Mouse (Mus musculus): ENCODE measurements around the gene Dnaja4. TPM values are rescaled to one million over a fixed set of nuclear protein-coding genes. Genes with fewer than 3 reads are reported as not detected.
"Not testable (repeated sequence)": the region's sequence is repeated elsewhere in the genome, so short reads cannot be mapped to it uniquely, and the experiment has no call there.

Dnaja4 gene
- polyA plus RNA-seq, 1 experiment from 2014 or later, result 5.5 TPM

GRCm38 (mm10) chr9:54691241-54691805 is 7.3 kb upstream of the Dnaja4 start:
- not testable (repeated sequence) for H3K27me3 ChIP-seq (ENCODE audit: control insufficient read depth, insufficient read depth, low read length); H3K27ac ChIP-seq (replicated peaks); ATAC-seq (ENCODE audit: low FRiP score, low TSS enrichment); H3K9me3 ChIP-seq (ENCODE audit: control insufficient read depth, low read length); H3K4me1 ChIP-seq (replicated peaks; ENCODE audit: control insufficient read depth, insufficient read depth); DNase-seq (ENCODE audit: low spot score); H3K36me3 ChIP-seq (ENCODE audit: control insufficient read depth, insufficient read depth, low read length)
- H3K9ac ChIP-seq (ENCODE audit: low read length), result 0 out of 2 replicates have a peak overlapping the region, but pooled peaks have one; percentile 8
- peak overlapping the region; percentile 53 for H3K4me2 ChIP-seq (replicated peaks; ENCODE audit: low read depth)
- WGBS, result 4% methylated on average over 31 of the region's 31 CpGs
- H3K4me3 ChIP-seq (ENCODE audit: low read depth, low read length), result peak overlapping the region; percentile 22
- peak; percentile 21; the same call in 1 of the 2 replicates for TF ChIP-seq CTCF (IDR thresholded peaks at IDR 0.05; ENCODE audit: low read depth)

- H3K4me2 ChIP-seq (replicated peaks; ENCODE audit: low read depth), result peak overlapping the region; percentile 98
- H3K27me3 ChIP-seq (ENCODE audit: control insufficient read depth, insufficient read depth, low read length), result no peaks in the 10 kb centered on the region
- DNase-seq (ENCODE audit: low spot score), result no peak
- 5% methylated on average over 23 of the region's 27 CpGs for WGBS
- H3K9me3 ChIP-seq (ENCODE audit: control insufficient read depth, low read length), result no peaks in the 10 kb centered on the region
- peak; percentile 53 for ATAC-seq (ENCODE audit: low FRiP score, low TSS enrichment)
- H3K9ac ChIP-seq (ENCODE audit: low read length), result peak overlapping the region; percentile 86
- no peak for TF ChIP-seq CTCF (IDR thresholded peaks at IDR 0.05; ENCODE audit: low read depth)
- TF ChIP-seq EP300 (optimal IDR thresholded peaks at IDR 0.05), result no peak
- H3K27ac ChIP-seq (replicated peaks), result no peak overlapping the region
- peaks cover 2% of the 10 kb centered on the region for H3K4me1 ChIP-seq (replicated peaks; ENCODE audit: control insufficient read depth, insufficient read depth)
- H3K4me3 ChIP-seq (ENCODE audit: low read depth, low read length), result peak overlapping the region; percentile 90
- H3K36me3 ChIP-seq (ENCODE audit: control insufficient read depth, insufficient read depth, low read length), result no peaks in the 10 kb centered on the region
These were observed 343 bp downstream of the Dnaja4 start for GRCm38 (mm10) chr9:54699087-54699344.

GRCm38 (mm10) chr9:54699345-54700173 is 886 bp downstream of the Dnaja4 start:
- Histone ChIP-seq H3K4me1 (replicated peaks; ENCODE audit: control insufficient read depth, insufficient read depth) (peaks cover 2% of the 10 kb centered on the region), H3K4me3 (ENCODE audit: low read depth, low read length) (peak overlapping the region; percentile 90), H3K27ac (replicated peaks) (peak overlapping the region; percentile 45; the same call in 1 of the 2 replicates), H3K9ac (ENCODE audit: low read length) (peak overlapping the region; percentile 86), H3K36me3 (ENCODE audit: control insufficient read depth, insufficient read depth, low read length) (no peaks in the 10 kb centered on the region), H3K9me3 (ENCODE audit: control insufficient read depth, low read length) (no peaks in the 10 kb centered on the region), H3K4me2 (replicated peaks; ENCODE audit: low read depth) (peak overlapping the region; percentile 98), H3K27me3 (ENCODE audit: control insufficient read depth, insufficient read depth, low read length) (no peaks in the 10 kb centered on the region)
- DNase-seq (ENCODE audit: low spot score) (peak; percentile 80), ATAC-seq (ENCODE audit: low FRiP score, low TSS enrichment) (peak; percentile 82)
- TF ChIP-seq EP300 (optimal IDR thresholded peaks at IDR 0.05) (no peak), CTCF (IDR thresholded peaks at IDR 0.05; ENCODE audit: low read depth) (peak; percentile 43; the same call in 1 of the 2 replicates)
- WGBS, result under 1% methylated on average over 84 of the region's 92 CpGs

GRCm38 (mm10) chr9:54700174-54700475 is 1.5 kb downstream of the Dnaja4 start:
- 16% methylated on average over 9 of the region's 9 CpGs for WGBS
- H3K27me3 ChIP-seq (ENCODE audit: control insufficient read depth, insufficient read depth, low read length), result no peaks in the 10 kb centered on the region
- ATAC-seq (ENCODE audit: low FRiP score, low TSS enrichment) (no peak), DNase-seq (ENCODE audit: low spot score) (no peak)
- no peaks in the 10 kb centered on the region for H3K9me3 ChIP-seq (ENCODE audit: control insufficient read depth, low read length)
- H3K9ac ChIP-seq (ENCODE audit: low read length), result peak overlapping the region; percentile 86
- peak overlapping the region; percentile 90 for H3K4me3 ChIP-seq (ENCODE audit: low read depth, low read length)
- H3K27ac ChIP-seq (replicated peaks), result no peak overlapping the region
- no peak for TF ChIP-seq EP300 (optimal IDR thresholded peaks at IDR 0.05)
- no peak for TF ChIP-seq CTCF (IDR thresholded peaks at IDR 0.05; ENCODE audit: low read depth)
- peak overlapping the region; percentile 98 for H3K4me2 ChIP-seq (replicated peaks; ENCODE audit: low read depth)
- H3K4me1 ChIP-seq (replicated peaks; ENCODE audit: control insufficient read depth, insufficient read depth), result peaks cover 2% of the 10 kb centered on the region
- H3K36me3 ChIP-seq (ENCODE audit: control insufficient read depth, insufficient read depth, low read length), result no peaks in the 10 kb centered on the region

GRCm38 (mm10) chr9:54700746-54701145 is 2.1 kb downstream of the Dnaja4 start:
- Histone ChIP-seq H3K4me1 (replicated peaks; ENCODE audit: control insufficient read depth, insufficient read depth) (peaks cover 2% of the 10 kb centered on the region), H3K4me2 (replicated peaks; ENCODE audit: low read depth) (peak overlapping the region; percentile 98; the same call in 1 of the 2 replicates), H3K27ac (replicated peaks) (no peak overlapping the region), H3K9ac (ENCODE audit: low read length) (no peak overlapping the region), H3K36me3 (ENCODE audit: control insufficient read depth, insufficient read depth, low read length) (no peaks in the 10 kb centered on the region), H3K27me3 (ENCODE audit: control insufficient read depth, insufficient read depth, low read length) (no peaks in the 10 kb centered on the region), H3K9me3 (ENCODE audit: control insufficient read depth, low read length) (no peaks in the 10 kb centered on the region), H3K4me3 (ENCODE audit: low read depth, low read length) (no peak overlapping the region; the same call in 1 of the 2 replicates)
- DNase-seq (ENCODE audit: low spot score), result no peak
- WGBS, result 81% methylated on average over 7 of the region's 7 CpGs
- no peak for ATAC-seq (ENCODE audit: low FRiP score, low TSS enrichment)
- TF ChIP-seq CTCF (IDR thresholded peaks at IDR 0.05; ENCODE audit: low read depth), result no peak
- TF ChIP-seq EP300 (optimal IDR thresholded peaks at IDR 0.05), result no peak

- Histone ChIP-seq H3K4me3 (ENCODE audit: low read depth, low read length) (no peak overlapping the region), H3K27ac (replicated peaks) (no peak overlapping the region), H3K4me2 (replicated peaks; ENCODE audit: low read depth) (no peak overlapping the region), H3K4me1 (replicated peaks; ENCODE audit: control insufficient read depth, insufficient read depth) (peaks cover 2% of the 10 kb centered on the region), H3K9ac (ENCODE audit: low read length) (no peak overlapping the region), H3K36me3 (ENCODE audit: control insufficient read depth, insufficient read depth, low read length) (no peaks in the 10 kb centered on the region), H3K9me3 (ENCODE audit: control insufficient read depth, low read length) (no peaks in the 10 kb centered on the region), H3K27me3 (ENCODE audit: control insufficient read depth, insufficient read depth, low read length) (no peaks in the 10 kb centered on the region)
- WGBS, result 87% methylated on average over 2 of the region's 2 CpGs
- ATAC-seq (ENCODE audit: low FRiP score, low TSS enrichment), result no peak
- TF ChIP-seq CTCF (IDR thresholded peaks at IDR 0.05; ENCODE audit: low read depth), result no peak
- no peak for TF ChIP-seq EP300 (optimal IDR thresholded peaks at IDR 0.05)
- no peak for DNase-seq (ENCODE audit: low spot score)
These were observed 3.9 kb downstream of the Dnaja4 start for GRCm38 (mm10) chr9:54702581-54702980.
